Mouse (Mus musculus) ES-Bruce4 (cell line): Measurements from ENCODE around the gene Hdgfl2.

Experiments used
- CTCF ChIP-seq: IDR thresholded peaks from one replicate; pipeline ENCODE4 v1.8.1; 2011; ENCODE audit warnings: low read depth, low read length
- EP300 ChIP-seq: IDR thresholded peaks from 2 replicates; pipeline ENCODE4 v1.6.1; 2011; ENCODE audit warnings: low read depth, low read length; ENCODE audit not compliant: insufficient read depth
- POLR2A ChIP-seq: IDR thresholded peaks from one replicate; pipeline ENCODE4 v1.8.1; 2011; ENCODE audit warnings: low read length; ENCODE audit not compliant: insufficient read depth

GRCm38 (mm10) chr17:56149897-56150296, 70.5 kb downstream of the Hdgfl2 start:
- TF ChIP-seq POLR2A, result no peak
- TF ChIP-seq CTCF, result no peak
- no peak for TF ChIP-seq EP300
